Mouse (Mus musculus) heart, postnatal 0 days (tissue): ENCODE data around the gene Cnpy1.

Experiments used
- CTCF ChIP-seq: IDR thresholded peaks from 2 replicates; pipeline ENCODE4 v1.5.1; 2016; ENCODE audit warnings: antibody characterized with exemption, control low read depth, low read depth
- EP300 ChIP-seq: IDR thresholded peaks from 2 replicates; pipeline ENCODE4 v1.6.1; 2016; ENCODE audit warnings: antibody characterized with exemption, low read depth

- no peak for TF ChIP-seq EP300
- no peak for TF ChIP-seq CTCF
These were observed 12.2 kb upstream of the Cnpy1 start for GRCm38 (mm10) chr5:28257816-28258215.
